Mouse (Mus musculus): ENCODE results near the gene Osbpl6. TPM values are rescaled to one million over a fixed set of nuclear protein-coding genes. Genes with fewer than 3 reads are reported as not detected.

Osbpl6 gene
- total and polyA plus RNA-seq, 3 experiments, result 5.9 to 13.5 (median 11.4) TPM

GRCm38 (mm10) chr2:76512133-76512532 is 105.8 kb downstream of the Osbpl6 start:
- Histone ChIP-seq H3K4me1 (ENCODE audit: control insufficient read depth, insufficient read depth, low read length) (no peaks in the 10 kb centered on the region), H3K9ac (ENCODE audit: low read depth, low read length) (no peak overlapping the region), H3K27me3 (ENCODE audit: control insufficient read depth, insufficient read depth, low read length) (no peaks in the 10 kb centered on the region; the same call in 1 of the 2 replicates), H3K79me2 (replicated peaks; ENCODE audit: control insufficient read depth, insufficient read depth, low read length) (no peaks in the 10 kb centered on the region), H3K4me3 (no peak overlapping the region), H3K36me3 (ENCODE audit: control insufficient read depth, insufficient read depth, low read length) (no peaks in the 10 kb centered on the region), H3K27ac (no peak overlapping the region)
- TF ChIP-seq CTCF (IDR thresholded peaks at IDR 0.05) (no peak), EP300 (IDR thresholded peaks at IDR 0.05; ENCODE audit: insufficient read depth, low read depth, low read length) (no peak), POLR2A (IDR thresholded peaks at IDR 0.05; ENCODE audit: insufficient read depth, low read depth, low read length) (no peak)
- DNase-seq, result no peak
- WGBS, result 89% methylated on average over 6 of the region's 6 CpGs
- intact Hi-C loops (cut with DNase I), result no loop called here

- Histone ChIP-seq H3K36me3 (ENCODE audit: control insufficient read depth, insufficient read depth, low read length) (no peaks in the 10 kb centered on the region), H3K9ac (ENCODE audit: low read depth, low read length) (no peak overlapping the region), H3K27me3 (ENCODE audit: control insufficient read depth, insufficient read depth, low read length) (no peaks in the 10 kb centered on the region; the same call in 1 of the 2 replicates), H3K27ac (no peak overlapping the region), H3K4me1 (ENCODE audit: control insufficient read depth, insufficient read depth, low read length) (no peaks in the 10 kb centered on the region), H3K4me3 (no peak overlapping the region), H3K79me2 (replicated peaks; ENCODE audit: control insufficient read depth, insufficient read depth, low read length) (no peaks in the 10 kb centered on the region)
- no peak for DNase-seq
- intact Hi-C loops (cut with DNase I), result no loop called here
- 69% methylated on average over 6 of the region's 6 CpGs for WGBS
- TF ChIP-seq CTCF (IDR thresholded peaks at IDR 0.05) (no peak), POLR2A (IDR thresholded peaks at IDR 0.05; ENCODE audit: insufficient read depth, low read depth, low read length) (no peak), EP300 (IDR thresholded peaks at IDR 0.05; ENCODE audit: insufficient read depth, low read depth, low read length) (no peak)
These were observed 106.6 kb downstream of the Osbpl6 start for GRCm38 (mm10) chr2:76512888-76513287.

GRCm38 (mm10) chr2:76513296-76513695 is 107.0 kb downstream of the Osbpl6 start:
- 51% methylated on average over 3 of the region's 3 CpGs for WGBS

GRCm38 (mm10) chr2:76517471-76517870 is 111.2 kb downstream of the Osbpl6 start:
- Histone ChIP-seq H3K4me1 (ENCODE audit: control insufficient read depth, insufficient read depth, low read length) (no peaks in the 10 kb centered on the region), H3K36me3 (ENCODE audit: control insufficient read depth, insufficient read depth, low read length) (no peaks in the 10 kb centered on the region), H3K27me3 (ENCODE audit: control insufficient read depth, insufficient read depth, low read length) (no peaks in the 10 kb centered on the region), H3K79me2 (replicated peaks; ENCODE audit: control insufficient read depth, insufficient read depth, low read length) (no peaks in the 10 kb centered on the region), H3K27ac (no peak overlapping the region), H3K4me3 (no peak overlapping the region), H3K9ac (ENCODE audit: low read depth, low read length) (no peak overlapping the region)
- intact Hi-C loops (cut with DNase I), result no loop called here
- 92% methylated on average over 14 of the region's 14 CpGs for WGBS
- no peak for DNase-seq
- TF ChIP-seq CTCF (IDR thresholded peaks at IDR 0.05) (no peak), EP300 (IDR thresholded peaks at IDR 0.05; ENCODE audit: insufficient read depth, low read depth, low read length) (no peak), POLR2A (IDR thresholded peaks at IDR 0.05; ENCODE audit: insufficient read depth, low read depth, low read length) (no peak)

More at GRCm38 (mm10) chr2:76513296-76513695, 107.0 kb downstream of the Osbpl6 start:
- no peaks in the 10 kb centered on the region; the same call in 1 of the 2 replicates for H3K27me3 ChIP-seq (ENCODE audit: control insufficient read depth, insufficient read depth, low read length)
- H3K4me3 ChIP-seq, result no peak overlapping the region
- no peak overlapping the region for H3K27ac ChIP-seq
- intact Hi-C loops (cut with DNase I), result no loop called here
- TF ChIP-seq EP300 (IDR thresholded peaks at IDR 0.05; ENCODE audit: insufficient read depth, low read depth, low read length), result no peak
- no peak for TF ChIP-seq CTCF (IDR thresholded peaks at IDR 0.05)
- TF ChIP-seq POLR2A (IDR thresholded peaks at IDR 0.05; ENCODE audit: insufficient read depth, low read depth, low read length), result no peak
- no peak overlapping the region for H3K9ac ChIP-seq (ENCODE audit: low read depth, low read length)
- no peaks in the 10 kb centered on the region for H3K4me1 ChIP-seq (ENCODE audit: control insufficient read depth, insufficient read depth, low read length)
- no peaks in the 10 kb centered on the region for H3K36me3 ChIP-seq (ENCODE audit: control insufficient read depth, insufficient read depth, low read length)
- no peak for DNase-seq
- no peaks in the 10 kb centered on the region for H3K79me2 ChIP-seq (replicated peaks; ENCODE audit: control insufficient read depth, insufficient read depth, low read length)

- DNase-seq, result no peak
- intact Hi-C loops (cut with DNase I), result no loop called here
- Histone ChIP-seq H3K4me1 (ENCODE audit: control insufficient read depth, insufficient read depth, low read length) (no peaks in the 10 kb centered on the region), H3K79me2 (replicated peaks; ENCODE audit: control insufficient read depth, insufficient read depth, low read length) (no peaks in the 10 kb centered on the region), H3K27me3 (ENCODE audit: control insufficient read depth, insufficient read depth, low read length) (no peaks in the 10 kb centered on the region), H3K36me3 (ENCODE audit: control insufficient read depth, insufficient read depth, low read length) (no peaks in the 10 kb centered on the region), H3K4me3 (no peak overlapping the region), H3K9ac (ENCODE audit: low read depth, low read length) (no peak overlapping the region), H3K27ac (no peak overlapping the region)
- TF ChIP-seq POLR2A (IDR thresholded peaks at IDR 0.05; ENCODE audit: insufficient read depth, low read depth, low read length) (no peak), CTCF (IDR thresholded peaks at IDR 0.05) (no peak), EP300 (IDR thresholded peaks at IDR 0.05; ENCODE audit: insufficient read depth, low read depth, low read length) (no peak)
- 89% methylated on average over 5 of the region's 5 CpGs for WGBS
These were observed 112.2 kb downstream of the Osbpl6 start for GRCm38 (mm10) chr2:76518407-76519063.

GRCm38 (mm10) chr2:76521585-76521984 is 115.3 kb downstream of the Osbpl6 start:
- Histone ChIP-seq H3K4me1 (ENCODE audit: control insufficient read depth, insufficient read depth, low read length) (no peaks in the 10 kb centered on the region), H3K27me3 (ENCODE audit: control insufficient read depth, insufficient read depth, low read length) (no peaks in the 10 kb centered on the region), H3K4me3 (no peak overlapping the region), H3K27ac (no peak overlapping the region), H3K36me3 (ENCODE audit: control insufficient read depth, insufficient read depth, low read length) (no peaks in the 10 kb centered on the region), H3K9ac (ENCODE audit: low read depth, low read length) (no peak overlapping the region), H3K79me2 (replicated peaks; ENCODE audit: control insufficient read depth, insufficient read depth, low read length) (no peaks in the 10 kb centered on the region)
- 72% methylated on average over 6 of the region's 6 CpGs for WGBS
- no peak for DNase-seq
- no peak for TF ChIP-seq POLR2A (IDR thresholded peaks at IDR 0.05; ENCODE audit: insufficient read depth, low read depth, low read length)
- TF ChIP-seq CTCF (IDR thresholded peaks at IDR 0.05), result no peak
- TF ChIP-seq EP300 (IDR thresholded peaks at IDR 0.05; ENCODE audit: insufficient read depth, low read depth, low read length), result no peak
- intact Hi-C loops (cut with DNase I), result no loop called here
